Mouse (Mus musculus) embryonic facial prominence, embryonic 14.5 days (tissue): ENCODE data around the gene Pbx3. TPM values are rescaled to one million over a fixed set of nuclear protein-coding genes. Genes with fewer than 3 reads are reported as not detected.

Experiments used
- ATAC-seq: fragments of 200-750 bp; cut with Nextera tagmentation; 2 replicates; pipeline ENCODE4 v1.8.0; 2017; ENCODE audit warnings: low read depth, moderate number of reproducible peaks, moderate TSS enrichment
- DNase-seq: peaks from one replicate; pipeline ENCODE4 v3.0.0-alpha.2; 2015; ENCODE audit warnings: low spot score
- H3K27ac ChIP-seq: fragments of 300-500 bp; sonication (generic); replicated peaks from 2 replicates; pipeline ENCODE4 v1.5.1; 2014; ENCODE audit warnings: low read depth, mild to moderate bottlenecking, low read length, moderate library complexity
- H3K27me3 ChIP-seq: fragments of 300-500 bp; sonication (generic); replicated peaks from 2 replicates; pipeline ENCODE4 v1.6.1; 2014; ENCODE audit warnings: low read length; ENCODE audit not compliant: control insufficient read depth, insufficient read depth
- H3K36me3 ChIP-seq: fragments of 300-500 bp; sonication (generic); 2 replicates; pipeline ENCODE4 v1.6.1; 2014; ENCODE audit warnings: low read length, mixed read lengths; ENCODE audit not compliant: control insufficient read depth, insufficient read depth
- H3K4me1 ChIP-seq: fragments of 300-500 bp; sonication (generic); 2 replicates; pipeline ENCODE4 v1.6.1; 2014; ENCODE audit warnings: antibody characterized with exemption, low read length; ENCODE audit not compliant: control insufficient read depth, insufficient read depth
- H3K4me2 ChIP-seq: fragments of 300-500 bp; sonication (generic); 2 replicates; pipeline ENCODE4 v1.6.1; 2014; ENCODE audit warnings: low read depth, mild to moderate bottlenecking, low read length, moderate library complexity, mixed read lengths
- H3K4me3 ChIP-seq: fragments of 300-500 bp; sonication (generic); 2 replicates; pipeline ENCODE4 v1.5.1; 2014; ENCODE audit warnings: low read depth, mild to moderate bottlenecking, low read length
- H3K9ac ChIP-seq: fragments of 300-500 bp; sonication (generic); 2 replicates; pipeline ENCODE4 v1.6.1; 2014; ENCODE audit warnings: low read depth, mild to moderate bottlenecking, low read length, moderate library complexity, mixed read lengths
- H3K9me3 ChIP-seq: fragments of 300-500 bp; sonication (generic); 2 replicates; pipeline ENCODE4 v1.6.1; 2016; ENCODE audit warnings: low read length; ENCODE audit not compliant: control insufficient read depth
- WGBS: fragments of 180-500 bp; shearing (Covaris S2); extraction: QIAGEN DNeasy Blood & Tissue Kit; methylation state at CpG from one replicate; pipeline ENCODE4 v1.1.7; 2014; 5-methylcytosine and 5-hydroxymethylcytosine counted together
- polyA plus RNA-seq: library from polyadenylated mRNA; unstranded; fragments of >200 nt; fragmentation: Nextera tagmentation; extraction: Ambion mirVana; gene quantifications from 2 replicates; pipeline ENCODE4 v1.2.1, GENCODE M21; 2014

Pbx3 gene
- polyA plus RNA-seq, 1 experiment from 2014 or later, result 27.1 TPM

DNA sequence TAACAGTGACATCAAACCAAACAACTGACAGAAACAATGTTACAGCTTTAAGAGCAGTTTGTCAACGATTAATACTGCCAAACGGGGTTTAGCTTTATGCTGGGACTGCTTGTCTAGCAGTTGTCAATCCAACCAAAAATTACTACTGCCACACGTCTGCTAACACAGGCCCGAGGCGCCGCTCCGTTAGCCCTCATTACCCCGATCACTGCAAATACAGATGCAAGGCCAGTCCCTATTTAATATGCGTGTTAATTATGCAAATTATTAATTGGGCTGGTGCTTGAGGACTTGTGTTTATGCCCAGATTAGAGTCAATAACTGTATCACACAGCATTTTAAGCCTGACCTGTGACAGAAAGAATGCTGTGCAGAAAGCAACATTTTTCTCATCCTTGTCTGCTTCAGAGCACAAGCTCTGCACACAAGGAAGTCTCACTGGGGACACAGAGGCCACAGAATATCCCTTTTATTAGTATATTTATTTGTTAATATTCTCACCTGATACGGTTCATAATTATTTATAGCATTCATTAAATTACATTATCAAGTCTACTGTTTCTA, 97.2 kb downstream of the Pbx3 start:
- no peak overlapping the region for H3K9ac ChIP-seq
- H3K36me3 ChIP-seq, result no peaks in the 10 kb centered on the region
- no peak for DNase-seq
- 82% methylated on average over 10 of the region's 10 CpGs for WGBS
- H3K9me3 ChIP-seq, result no peaks in the 10 kb centered on the region
- H3K4me3 ChIP-seq, result no peak overlapping the region
- H3K27ac ChIP-seq, result no peak overlapping the region
- H3K27me3 ChIP-seq, result no peaks in the 10 kb centered on the region
- ATAC-seq, result no peak
- no peaks in the 10 kb centered on the region for H3K4me1 ChIP-seq
- no peak overlapping the region for H3K4me2 ChIP-seq

GRCm38 (mm10) chr2:34262046-34262445, 110.9 kb downstream of the Pbx3 start:
- H3K27ac ChIP-seq, result no peak overlapping the region

DNA sequence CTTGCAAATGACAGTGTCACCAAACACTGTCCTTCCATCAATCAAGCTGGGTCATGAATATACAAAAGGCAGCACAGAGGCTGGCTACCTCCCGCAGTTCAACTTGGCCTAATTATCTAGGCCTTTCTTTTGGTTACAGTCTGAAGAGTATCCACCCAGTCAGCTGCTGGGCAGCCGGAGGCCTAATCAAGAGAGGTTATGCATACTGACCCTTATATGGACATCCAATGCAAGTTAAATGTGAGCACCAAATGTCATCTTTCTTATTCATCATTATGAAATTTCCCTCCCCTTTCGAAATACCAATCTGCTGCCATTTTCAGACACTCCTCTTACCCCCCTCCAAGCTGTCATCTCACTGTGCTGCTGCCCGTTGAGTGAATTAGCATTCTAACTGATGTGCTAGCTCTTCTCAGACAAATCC, 112.3 kb downstream of the Pbx3 start:
- Histone ChIP-seq H3K4me3 (no peak overlapping the region), H3K9me3 (no peaks in the 10 kb centered on the region), H3K27ac (no peak overlapping the region), H3K4me2 (no peak overlapping the region), H3K4me1 (no peaks in the 10 kb centered on the region), H3K9ac (no peak overlapping the region), H3K36me3 (no peaks in the 10 kb centered on the region), H3K27me3 (no peaks in the 10 kb centered on the region)
- WGBS, result 48% methylated on average over 4 of the region's 4 CpGs
- no peak; the same call in 1 of the 2 replicates for ATAC-seq
- peak; percentile 26 for DNase-seq

More at GRCm38 (mm10) chr2:34262046-34262445, 110.9 kb downstream of the Pbx3 start:
- no peak for ATAC-seq
- H3K4me3 ChIP-seq, result no peak overlapping the region
- no peak for DNase-seq
- H3K4me1 ChIP-seq, result no peaks in the 10 kb centered on the region
- no peak overlapping the region for H3K9ac ChIP-seq
- no peaks in the 10 kb centered on the region for H3K27me3 ChIP-seq
- H3K9me3 ChIP-seq, result no peaks in the 10 kb centered on the region
- no peak overlapping the region for H3K4me2 ChIP-seq
- no peaks in the 10 kb centered on the region for H3K36me3 ChIP-seq

GRCm38 (mm10) chr2:34258256-34258655, 114.7 kb downstream of the Pbx3 start:
- Histone ChIP-seq H3K9ac (no peak overlapping the region), H3K4me1 (no peaks in the 10 kb centered on the region), H3K36me3 (no peaks in the 10 kb centered on the region), H3K4me3 (no peak overlapping the region), H3K27ac (no peak overlapping the region), H3K9me3 (no peaks in the 10 kb centered on the region), H3K4me2 (no peak overlapping the region), H3K27me3 (no peaks in the 10 kb centered on the region)
- no peak for DNase-seq
- ATAC-seq, result no peak
- WGBS, result 66% methylated on average over 2 of the region's 2 CpGs

DNA sequence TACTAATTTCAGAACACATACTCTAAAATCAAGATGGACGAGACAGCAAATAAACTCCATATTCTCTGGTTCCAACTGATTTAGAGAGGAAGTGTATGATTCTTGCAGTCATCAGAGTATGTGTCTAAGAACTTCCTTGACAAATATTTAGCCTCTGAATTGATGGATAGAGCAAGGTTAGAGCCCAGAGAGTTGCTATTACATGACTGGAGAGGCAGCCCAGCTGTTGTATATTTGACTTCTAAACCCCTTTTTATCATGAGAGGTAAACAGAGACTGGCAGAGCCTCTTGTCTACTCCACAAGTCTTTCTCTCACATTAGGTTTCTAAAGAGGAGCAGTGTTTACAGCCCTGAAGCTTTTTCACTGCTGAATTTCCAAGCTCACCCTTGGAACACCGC, 115.3 kb downstream of the Pbx3 start:
- no peak for ATAC-seq
- 76% methylated on average over 2 of the region's 2 CpGs for WGBS

GRCm38 (mm10) chr2:34256000-34256553, 116.9 kb downstream of the Pbx3 start:
- peaks cover 8% of the 10 kb centered on the region for H3K4me1 ChIP-seq
- no peak for ATAC-seq

More for the DNA sequence above, 115.3 kb downstream of the Pbx3 start:
- no peaks in the 10 kb centered on the region for H3K36me3 ChIP-seq
- no peak overlapping the region for H3K4me2 ChIP-seq
- no peaks in the 10 kb centered on the region for H3K27me3 ChIP-seq
- H3K4me1 ChIP-seq, result peaks cover 3% of the 10 kb centered on the region; the same call in 1 of the 2 replicates
- no peak overlapping the region for H3K4me3 ChIP-seq
- H3K9me3 ChIP-seq, result no peaks in the 10 kb centered on the region
- no peak overlapping the region for H3K9ac ChIP-seq
- no peak for DNase-seq
- H3K27ac ChIP-seq, result no peak overlapping the region

GRCm38 (mm10) chr2:34253627-34254026, 119.3 kb downstream of the Pbx3 start:
- H3K9me3 ChIP-seq, result no peaks in the 10 kb centered on the region
- H3K4me1 ChIP-seq, result peaks cover 18% of the 10 kb centered on the region
- no peaks in the 10 kb centered on the region for H3K36me3 ChIP-seq
- H3K4me3 ChIP-seq, result no peak overlapping the region
- WGBS, result 11% methylated on average over 1 of the region's 1 CpGs
- no peak overlapping the region for H3K4me2 ChIP-seq
- DNase-seq (no peak), ATAC-seq (no peak)
- 0 out of 2 replicates have a peak overlapping the region, but pooled peaks have one; percentile 13 for H3K27ac ChIP-seq
- no peaks in the 10 kb centered on the region for H3K27me3 ChIP-seq
- no peak overlapping the region for H3K9ac ChIP-seq

More at GRCm38 (mm10) chr2:34256000-34256553, 116.9 kb downstream of the Pbx3 start:
- H3K27me3 ChIP-seq, result no peaks in the 10 kb centered on the region
- H3K4me2 ChIP-seq, result no peak overlapping the region
- no peaks in the 10 kb centered on the region for H3K9me3 ChIP-seq
- WGBS, result 67% methylated on average over 6 of the region's 6 CpGs
- H3K9ac ChIP-seq, result no peak overlapping the region
- DNase-seq, result no peak
- no peaks in the 10 kb centered on the region for H3K36me3 ChIP-seq
- H3K27ac ChIP-seq, result no peak overlapping the region
- H3K4me3 ChIP-seq, result no peak overlapping the region

DNA sequence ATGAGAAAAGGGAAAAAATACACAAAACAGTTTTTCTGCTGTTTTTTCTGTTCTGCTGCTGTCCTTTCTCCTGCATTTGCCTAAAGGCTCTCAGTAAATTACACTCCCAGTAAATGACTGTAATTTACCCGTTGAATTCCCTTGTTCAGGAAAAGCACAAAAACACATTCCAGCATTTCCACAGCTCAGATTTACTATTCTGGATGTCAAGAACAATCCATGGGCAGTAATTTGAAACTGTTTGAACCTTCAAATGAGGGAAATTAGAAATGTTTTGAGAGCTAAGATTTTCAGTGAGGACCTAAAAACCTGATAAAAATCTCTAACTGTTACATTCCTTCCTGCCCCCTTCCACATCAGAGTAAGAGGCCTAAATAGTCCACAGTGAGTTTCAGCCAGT, 119.8 kb downstream of the Pbx3 start:
- Histone ChIP-seq H3K27ac (0 out of 2 replicates have a peak overlapping the region, but pooled peaks have one; percentile 13), H3K36me3 (no peaks in the 10 kb centered on the region), H3K9ac (no peak overlapping the region), H3K4me3 (no peak overlapping the region), H3K4me1 (peaks cover 19% of the 10 kb centered on the region), H3K27me3 (no peaks in the 10 kb centered on the region), H3K9me3 (no peaks in the 10 kb centered on the region), H3K4me2 (no peak overlapping the region)
- WGBS, result 6% methylated on average over 1 of the region's 1 CpGs
- ATAC-seq (no peak), DNase-seq (peak; percentile 34)

GRCm38 (mm10) chr2:34252286-34252685, 120.7 kb downstream of the Pbx3 start:
- ATAC-seq (peak; percentile 37; the same call in 1 of the 2 replicates), DNase-seq (peak; percentile 41)
- H3K27ac ChIP-seq, result no peak overlapping the region
- no peak overlapping the region for H3K4me2 ChIP-seq
- no peak overlapping the region for H3K9ac ChIP-seq
- no peaks in the 10 kb centered on the region for H3K9me3 ChIP-seq
- peaks cover 19% of the 10 kb centered on the region for H3K4me1 ChIP-seq
- no peak overlapping the region for H3K4me3 ChIP-seq
- H3K27me3 ChIP-seq, result no peaks in the 10 kb centered on the region
- no peaks in the 10 kb centered on the region for H3K36me3 ChIP-seq
- WGBS, result 41% methylated on average over 3 of the region's 3 CpGs
